Comparison of ENCODE assay signal across 13 mouse cellular contexts in the genomic region with DNA sequence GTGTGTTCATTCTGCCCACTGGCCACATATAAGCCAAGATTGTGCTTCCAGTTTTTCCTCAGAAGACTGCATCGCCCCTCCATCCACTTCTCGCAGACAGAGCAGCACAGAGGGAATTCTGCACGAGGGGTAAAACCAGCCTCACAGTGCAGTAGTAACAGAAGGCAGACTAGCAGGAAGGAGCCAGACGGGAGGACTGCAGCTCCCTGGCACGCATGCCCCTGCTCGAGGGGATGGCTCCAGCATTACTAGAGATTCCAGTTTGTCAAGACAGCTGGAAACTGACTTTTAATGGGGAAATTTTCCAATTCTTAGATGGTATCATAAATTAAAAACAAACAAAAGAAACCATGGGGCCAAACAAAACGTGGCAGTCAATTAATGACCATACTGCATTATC. TPM values are rescaled to one million over a fixed set of nuclear protein-coding genes. Genes with fewer than 3 reads are reported as not detected.
"Had no signal": no experiment of that assay in that cellular context is flagged by ENCODE, and none has a peak within 500 bp of the region (broad histone marks: within the 10 kb centered on the region; RNA-seq: fewer than 3 reads in every experiment).

No protein-coding gene starts in this region.

- DNase-seq: kidney, adult 8-10 months; lung, adult 2 months; lung, postnatal 4 days; right cerebral cortex, postnatal 14 days; thymus, adult 2 months; thymus, postnatal 25 days had no signal

- H3K9me3 ChIP-seq: limb, embryonic 13.5 days; liver, embryonic 15.5 days; midbrain, embryonic 10.5 days; midbrain, embryonic 15.5 days; stomach, embryonic 15.5 days had no signal

- H3K4me1 ChIP-seq: stomach, embryonic 15.5 days had no signal

- H3K27me3 ChIP-seq: limb, embryonic 13.5 days; liver, embryonic 15.5 days; midbrain, embryonic 15.5 days; stomach, embryonic 15.5 days had no signal

- H3K27ac ChIP-seq: left cerebral cortex, adult 2 months; limb, embryonic 13.5 days; liver, embryonic 15.5 days; midbrain, embryonic 10.5 days; midbrain, embryonic 15.5 days; stomach, embryonic 15.5 days had no signal

- H3K4me3 ChIP-seq: left cerebral cortex, adult 2 months; limb, embryonic 13.5 days; liver, embryonic 15.5 days; midbrain, embryonic 10.5 days; midbrain, embryonic 15.5 days; stomach, embryonic 15.5 days had no signal

- H3K36me3 ChIP-seq: liver, embryonic 15.5 days; midbrain, embryonic 15.5 days; stomach, embryonic 15.5 days had no signal

RNA-seq across cellular contexts. Expression of gene Tgfb3, which starts 28.8 kb away (rescaled TPM):
- total RNA-seq: megakaryocyte, adult 5-6 weeks had no signal
